ENCODE assay signal across 8 mouse cellular contexts in the genomic region with DNA sequence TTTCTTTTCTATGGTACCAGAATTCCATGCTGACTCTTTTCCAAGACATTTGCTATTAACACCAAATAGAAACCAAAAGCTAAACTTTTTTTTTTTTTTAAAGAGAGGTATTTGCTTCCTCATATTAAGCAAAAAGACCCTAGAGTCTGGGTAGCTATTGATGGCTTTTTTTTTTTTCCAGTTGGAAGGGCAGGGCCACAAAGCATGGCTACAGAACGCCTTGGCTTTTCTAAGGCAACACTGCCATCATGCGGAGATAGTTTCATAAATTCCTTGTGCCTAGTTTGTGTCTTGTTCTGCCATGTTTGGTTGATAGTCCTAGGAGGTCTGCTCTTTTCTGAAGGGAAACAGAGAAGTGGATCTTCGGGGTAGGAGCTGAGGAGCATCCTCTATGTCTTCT.
DNase-seq lines count a peak whose midpoint lies in the region; ATAC-seq and TF ChIP-seq lines count a peak whose summit lies in the region.

No protein-coding gene starts in this region.

- no peak overlapping the region for H3K4me3 ChIP-seq in C2C12 (ENCODE audit: insufficient read depth, poor library complexity, severe bottlenecking)
- peak overlapping the region; percentile 44 for H3K4me3 ChIP-seq in embryonic facial prominence, embryonic 10.5 days
- H3K4me3 ChIP-seq in limb, embryonic 15.5 days, result peak overlapping the region; percentile 39
- H3K4me3 ChIP-seq in neural tube, embryonic 12.5 days, result no peak overlapping the region; the same call in 1 of the 2 replicates

- no peaks in the 10 kb centered on the region for H3K9me3 ChIP-seq in embryonic facial prominence, embryonic 10.5 days
- no peaks in the 10 kb centered on the region for H3K9me3 ChIP-seq in limb, embryonic 15.5 days
- H3K9me3 ChIP-seq in neural tube, embryonic 12.5 days, result no peaks in the 10 kb centered on the region

- no peaks in the 10 kb centered on the region for H3K27me3 ChIP-seq in C2C12 (ENCODE audit: control insufficient read depth, insufficient read depth, insufficient read length)
- H3K27me3 ChIP-seq in embryonic facial prominence, embryonic 10.5 days (replicated peaks; ENCODE audit: low read depth, poor library complexity, severe bottlenecking), result no peaks in the 10 kb centered on the region
- no peaks in the 10 kb centered on the region for H3K27me3 ChIP-seq in limb, embryonic 15.5 days
- no peaks in the 10 kb centered on the region for H3K27me3 ChIP-seq in neural tube, embryonic 12.5 days (replicated peaks)

- WGBS in embryonic facial prominence, embryonic 10.5 days, result 45% methylated on average over 3 of the region's 3 CpGs
- WGBS in limb, embryonic 15.5 days, result 46% methylated on average over 3 of the region's 3 CpGs
- WGBS in neural tube, embryonic 12.5 days, result 60% methylated on average over 3 of the region's 3 CpGs

- peak; percentile 19 for TF ChIP-seq CTCF in C2C12 (IDR thresholded peaks at IDR 0.05; ENCODE audit: control insufficient read depth, insufficient read depth, insufficient read length)

- peak; percentile 75 for DNase-seq in cerebellum, adult 8-10 months
- DNase-seq in cerebellum, adult 9-11 months, result no peak
- DNase-seq in embryonic facial prominence, embryonic 10.5 days (ENCODE audit: low spot score), result peak; percentile 11
- peak; percentile 89 for DNase-seq in heart, postnatal 4 days
- no peak for DNase-seq in yolk sac, embryonic 10.5 days (ENCODE audit: low spot score)

- no peaks in the 10 kb centered on the region for H3K79me3 ChIP-seq in C2C12 (ENCODE audit: low read depth)

- H3K79me2 ChIP-seq in C2C12 (ENCODE audit: control insufficient read depth, insufficient read depth), result no peaks in the 10 kb centered on the region

- H3K4me2 ChIP-seq in limb, embryonic 15.5 days, result peak overlapping the region; percentile 33; the same call in 1 of the 2 replicates
- H3K4me2 ChIP-seq in neural tube, embryonic 12.5 days (replicated peaks), result peak overlapping the region; percentile 42

- no peak overlapping the region for H3ac ChIP-seq in C2C12 (ENCODE audit: control insufficient read depth, insufficient read length, low read depth)

- ATAC-seq in limb, embryonic 15.5 days (ENCODE audit: insufficient number of reproducible peaks, low FRiP score, low TSS enrichment, low read depth), result no peak
- ATAC-seq in neural tube, embryonic 12.5 days (ENCODE audit: low FRiP score, low read depth), result no peak

- H3K36me3 ChIP-seq in C2C12 (ENCODE audit: control insufficient read depth, insufficient read depth), result no peaks in the 10 kb centered on the region
- H3K36me3 ChIP-seq in embryonic facial prominence, embryonic 10.5 days (replicated peaks), result 0 out of 2 replicates have a peak, but pooled peaks cover 3% of the 10 kb centered on the region
- no peaks in the 10 kb centered on the region for H3K36me3 ChIP-seq in limb, embryonic 15.5 days
- no peaks in the 10 kb centered on the region for H3K36me3 ChIP-seq in neural tube, embryonic 12.5 days

- H3K9ac ChIP-seq in limb, embryonic 15.5 days, result 0 out of 2 replicates have a peak overlapping the region, but pooled peaks have one; percentile 7
- no peak overlapping the region for H3K9ac ChIP-seq in neural tube, embryonic 12.5 days

- no peak overlapping the region for H3K27ac ChIP-seq in embryonic facial prominence, embryonic 10.5 days (replicated peaks)
- no peak overlapping the region for H3K27ac ChIP-seq in limb, embryonic 15.5 days
- no peak overlapping the region for H3K27ac ChIP-seq in neural tube, embryonic 12.5 days

- no peaks in the 10 kb centered on the region for H3K4me1 ChIP-seq in embryonic facial prominence, embryonic 10.5 days
- H3K4me1 ChIP-seq in limb, embryonic 15.5 days, result no peaks in the 10 kb centered on the region
- H3K4me1 ChIP-seq in neural tube, embryonic 12.5 days, result no peaks in the 10 kb centered on the region

TF ChIP-seq in C2C12, 6 proteins besides CTCF, POLR2A, EP300 and RAD21:
- no peak for TF ChIP-seq FOSL1 (IDR thresholded peaks at IDR 0.05; ENCODE audit: insufficient read depth, low read length, poor library complexity, severe bottlenecking)
- TF ChIP-seq MYOG (IDR thresholded peaks at IDR 0.05; ENCODE audit: control insufficient read depth, extremely low read depth, insufficient read length), result no peak
- TF ChIP-seq MYOD1 (IDR thresholded peaks at IDR 0.05; ENCODE audit: control insufficient read depth, insufficient read length, low read depth), result no peak
- no peak for TF ChIP-seq CEBPB (IDR thresholded peaks at IDR 0.05; ENCODE audit: low read depth)
- TF ChIP-seq USF1 (IDR thresholded peaks at IDR 0.05; ENCODE audit: low read depth), result no peak
- no peak for TF ChIP-seq MAX (IDR thresholded peaks at IDR 0.05)

Comparison
In these comparisons a context has a peak if more than half of its experiments do, and no peak if none do; other contexts are left out.
1. DNase-seq: peak in cerebellum, adult 8-10 months (single experiment), embryonic facial prominence, embryonic 10.5 days (single experiment) and heart, postnatal 4 days (single experiment); none in cerebellum, adult 9-11 months (single experiment) and yolk sac, embryonic 10.5 days (single experiment).
2. H3K4me3 ChIP-seq: peak in embryonic facial prominence, embryonic 10.5 days (single experiment) and limb, embryonic 15.5 days (single experiment); none in C2C12 (single experiment) and neural tube, embryonic 12.5 days (single experiment).